Mouse (Mus musculus) hindbrain, embryonic 12.5 days (tissue): Measurements from ENCODE around the gene Eya2. TPM values are rescaled to one million over a fixed set of nuclear protein-coding genes. Genes with fewer than 3 reads are reported as not detected.

Experiments
- ATAC-seq: fragments of 200-750 bp; cut with Nextera tagmentation; 2 replicates; pipeline ENCODE4 v1.8.0; 2017; ENCODE audit warnings: moderate TSS enrichment; ENCODE audit not compliant: low FRiP score
- H3K27ac ChIP-seq: fragments of 300-500 bp; sonication (generic); 2 replicates; pipeline ENCODE4 v1.5.1; 2016; ENCODE audit warnings: mild to moderate bottlenecking
- H3K27me3 ChIP-seq: fragments of 300-500 bp; sonication (generic); 2 replicates; pipeline ENCODE4 v1.6.1; 2016; ENCODE audit warnings: mild to moderate bottlenecking
- H3K36me3 ChIP-seq: fragments of 300-500 bp; sonication (generic); 2 replicates; pipeline ENCODE4 v1.6.1; 2016; ENCODE audit warnings: mild to moderate bottlenecking
- H3K4me1 ChIP-seq: fragments of 300-500 bp; sonication (generic); 2 replicates; pipeline ENCODE4 v1.6.1; 2016
- H3K4me2 ChIP-seq: fragments of 300-500 bp; sonication (generic); replicated peaks from 2 replicates; pipeline ENCODE4 v1.6.1; 2016; ENCODE audit warnings: mild to moderate bottlenecking
- H3K4me3 ChIP-seq: fragments of 300-500 bp; sonication (generic); 2 replicates; pipeline ENCODE4 v1.5.1; 2016; ENCODE audit warnings: mild to moderate bottlenecking
- H3K9ac ChIP-seq: fragments of 300-500 bp; sonication (generic); 2 replicates; pipeline ENCODE4 v1.6.1; 2016; ENCODE audit warnings: mild to moderate bottlenecking, moderate library complexity
- H3K9me3 ChIP-seq: fragments of 300-500 bp; sonication (generic); replicated peaks from 2 replicates; pipeline ENCODE4 v1.6.1; 2016; ENCODE audit warnings: mild to moderate bottlenecking
- WGBS: fragments of 180-500 bp; shearing (Covaris S2); methylation state at CpG from one replicate; pipeline ENCODE4 v1.1.7; 2016; 5-methylcytosine and 5-hydroxymethylcytosine counted together
- polyA plus RNA-seq: library from polyadenylated mRNA; unstranded; fragments of >200 nt; fragmentation: Nextera tagmentation; extraction: Ambion mirVana; gene quantifications from 2 replicates; pipeline ENCODE4 v1.2.1, GENCODE M21; 2016

The Eya2 gene
- polyA plus RNA-seq, 1 experiment from 2014 or later = 20.2 TPM

- H3K27ac ChIP-seq = no peak overlapping the region
- WGBS = 76% methylated on average over 4 of the region's 4 CpGs
- H3K9ac ChIP-seq = no peak overlapping the region
- ATAC-seq = no peak
- no peak overlapping the region for H3K4me3 ChIP-seq
- H3K4me1 ChIP-seq = peaks cover 4% of the 10 kb centered on the region; the same call in 1 of the 2 replicates
- no peaks in the 10 kb centered on the region; the same call in 1 of the 2 replicates for H3K27me3 ChIP-seq
- no peaks in the 10 kb centered on the region for H3K9me3 ChIP-seq
- no peak overlapping the region for H3K4me2 ChIP-seq
- H3K36me3 ChIP-seq = no peaks in the 10 kb centered on the region
Measured at GRCm38 (mm10) chr2:165692944-165693660, 98.3 kb downstream of the Eya2 start.

GRCm38 (mm10) chr2:165694767-165695166, 99.9 kb downstream of the Eya2 start:
- Histone ChIP-seq H3K36me3 (no peaks in the 10 kb centered on the region), H3K9ac (no peak overlapping the region), H3K4me3 (no peak overlapping the region), H3K27ac (no peak overlapping the region), H3K4me1 (peaks cover 8% of the 10 kb centered on the region), H3K27me3 (no peaks in the 10 kb centered on the region; the same call in 1 of the 2 replicates), H3K9me3 (no peaks in the 10 kb centered on the region), H3K4me2 (no peak overlapping the region)
- 94% methylated on average over 6 of the region's 6 CpGs for WGBS
- ATAC-seq = no peak

GRCm38 (mm10) chr2:165700252-165700908, 105.5 kb downstream of the Eya2 start:
- 0 out of 2 replicates have a peak overlapping the region, but pooled peaks have one; percentile 17 for H3K4me2 ChIP-seq
- ATAC-seq = peak; percentile 75
- no peaks in the 10 kb centered on the region for H3K9me3 ChIP-seq
- peak overlapping the region; percentile 55; the same call in 1 of the 2 replicates for H3K27ac ChIP-seq
- no peaks in the 10 kb centered on the region for H3K36me3 ChIP-seq
- peaks cover 6% of the 10 kb centered on the region for H3K27me3 ChIP-seq
- H3K4me1 ChIP-seq = peaks cover 28% of the 10 kb centered on the region
- 12% methylated on average over 19 of the region's 19 CpGs for WGBS
- no peak overlapping the region for H3K9ac ChIP-seq
- H3K4me3 ChIP-seq = no peak overlapping the region

GRCm38 (mm10) chr2:165703033-165703805, 108.4 kb downstream of the Eya2 start:
- Histone ChIP-seq H3K4me1 (peaks cover 24% of the 10 kb centered on the region), H3K27me3 (peaks cover 6% of the 10 kb centered on the region), H3K9ac (no peak overlapping the region), H3K4me3 (no peak overlapping the region), H3K9me3 (no peaks in the 10 kb centered on the region), H3K36me3 (no peaks in the 10 kb centered on the region), H3K4me2 (no peak overlapping the region), H3K27ac (no peak overlapping the region)
- no peak for ATAC-seq
- 52% methylated on average over 9 of the region's 9 CpGs for whole genome bisulfite sequencing

GRCm38 (mm10) chr2:165708266-165708665, 113.4 kb downstream of the Eya2 start:
- peaks cover 10% of the 10 kb centered on the region for H3K4me1 ChIP-seq
- 70% methylated on average over 5 of the region's 9 CpGs for WGBS

GRCm38 (mm10) chr2:165716688-165717087, 121.9 kb downstream of the Eya2 start:
- no peak overlapping the region for H3K4me3 ChIP-seq
- 87% methylated on average over 6 of the region's 6 CpGs for WGBS

More at GRCm38 (mm10) chr2:165708266-165708665, 113.4 kb downstream of the Eya2 start:
- ATAC-seq = no peak
- Histone ChIP-seq H3K9ac (no peak overlapping the region), H3K27me3 (no peaks in the 10 kb centered on the region), H3K4me3 (no peak overlapping the region), H3K36me3 (no peaks in the 10 kb centered on the region), H3K9me3 (no peaks in the 10 kb centered on the region), H3K27ac (no peak overlapping the region), H3K4me2 (no peak overlapping the region)

GRCm38 (mm10) chr2:165717182-165718176, 122.6 kb downstream of the Eya2 start:
- Histone ChIP-seq H3K4me1 (peaks cover 7% of the 10 kb centered on the region), H3K27ac (no peak overlapping the region), H3K4me3 (no peak overlapping the region), H3K27me3 (no peaks in the 10 kb centered on the region), H3K9ac (no peak overlapping the region), H3K4me2 (no peak overlapping the region), H3K9me3 (0 out of 2 replicates have a peak, but pooled peaks cover 2% of the 10 kb centered on the region), H3K36me3 (peaks cover 10% of the 10 kb centered on the region; the same call in 1 of the 2 replicates)
- ATAC-seq = no peak
- WGBS = 57% methylated on average over 23 of the region's 23 CpGs

More at GRCm38 (mm10) chr2:165716688-165717087, 121.9 kb downstream of the Eya2 start:
- Histone ChIP-seq H3K27me3 (no peaks in the 10 kb centered on the region), H3K36me3 (peaks cover 10% of the 10 kb centered on the region; the same call in 1 of the 2 replicates), H3K27ac (no peak overlapping the region), H3K9ac (no peak overlapping the region), H3K4me1 (peaks cover 12% of the 10 kb centered on the region), H3K9me3 (0 out of 2 replicates have a peak, but pooled peaks cover 2% of the 10 kb centered on the region), H3K4me2 (no peak overlapping the region)
- ATAC-seq = no peak

GRCm38 (mm10) chr2:165719382-165719781, 124.5 kb downstream of the Eya2 start:
- 68% methylated on average over 8 of the region's 8 CpGs for WGBS

GRCm38 (mm10) chr2:165721941-165722340, 127.1 kb downstream of the Eya2 start:
- no peaks in the 10 kb centered on the region for H3K9me3 ChIP-seq
- H3K4me1 ChIP-seq = peaks cover 6% of the 10 kb centered on the region
- ATAC-seq = no peak
- WGBS = 91% methylated on average over 5 of the region's 5 CpGs
- H3K4me3 ChIP-seq = no peak overlapping the region
- no peak overlapping the region for H3K27ac ChIP-seq
- no peaks in the 10 kb centered on the region for H3K27me3 ChIP-seq
- no peak overlapping the region for H3K9ac ChIP-seq
- H3K4me2 ChIP-seq = no peak overlapping the region
- H3K36me3 ChIP-seq = no peaks in the 10 kb centered on the region

More at GRCm38 (mm10) chr2:165719382-165719781, 124.5 kb downstream of the Eya2 start:
- Histone ChIP-seq H3K4me2 (no peak overlapping the region), H3K9ac (no peak overlapping the region), H3K4me3 (no peak overlapping the region), H3K27me3 (no peaks in the 10 kb centered on the region), H3K27ac (no peak overlapping the region), H3K36me3 (peaks cover 10% of the 10 kb centered on the region; the same call in 1 of the 2 replicates), H3K9me3 (0 out of 2 replicates have a peak, but pooled peaks cover 2% of the 10 kb centered on the region), H3K4me1 (peaks cover 7% of the 10 kb centered on the region)
- ATAC-seq = no peak

GRCm38 (mm10) chr2:165732552-165733238, 137.9 kb downstream of the Eya2 start:
- H3K36me3 ChIP-seq = no peaks in the 10 kb centered on the region
- peaks cover 7% of the 10 kb centered on the region for H3K4me1 ChIP-seq
- no peak overlapping the region for H3K9ac ChIP-seq
- WGBS = 75% methylated on average over 18 of the region's 18 CpGs
- no peaks in the 10 kb centered on the region for H3K9me3 ChIP-seq
- no peak overlapping the region for H3K4me3 ChIP-seq
- no peaks in the 10 kb centered on the region for H3K27me3 ChIP-seq
- H3K4me2 ChIP-seq = no peak overlapping the region
- H3K27ac ChIP-seq = peak overlapping the region; percentile 17; the same call in 1 of the 2 replicates
- peak; percentile 50; the same call in 1 of the 2 replicates for ATAC-seq
